ENCODE assay signal across 5 mouse cellular contexts in genomic region chr4:145776531-145776930, GRCm38 (mm10).
DNase-seq lines count a peak whose midpoint lies in the region; ATAC-seq lines count a peak whose summit lies in the region.
"Not testable (repeated sequence)": the region's sequence is repeated elsewhere in the genome, so short reads cannot be mapped to it uniquely, and the experiment has no call there.

No protein-coding gene starts in this region.

- not testable (repeated sequence) for H3K4me1 ChIP-seq in forebrain, embryonic 11.5 days (replicated peaks; ENCODE audit: control insufficient read depth, insufficient read depth, low read length); midbrain, embryonic 14.5 days (ENCODE audit: control insufficient read depth, insufficient read depth, low read length)

- H3K9me3 ChIP-seq in forebrain, embryonic 11.5 days (ENCODE audit: control insufficient read depth, low read length); midbrain, embryonic 14.5 days (ENCODE audit: control insufficient read depth, low read length): not testable (repeated sequence)

- not testable (repeated sequence) for H3K27ac ChIP-seq in forebrain, embryonic 11.5 days (ENCODE audit: low read depth, low read length); midbrain, embryonic 14.5 days (replicated peaks; ENCODE audit: low read depth, low read length)

- H3K4me3 ChIP-seq in forebrain, embryonic 11.5 days (ENCODE audit: low read depth, low read length); midbrain, embryonic 14.5 days (replicated peaks; ENCODE audit: low read depth, low read length): not testable (repeated sequence)

- not testable (repeated sequence) for DNase-seq in forebrain, embryonic 11.5 days (ENCODE audit: low spot score); midbrain, embryonic 14.5 days
- DNase-seq in heart, adult 11 months, result peak; percentile 4

- not testable (repeated sequence) for H3K27me3 ChIP-seq in forebrain, embryonic 11.5 days (ENCODE audit: control insufficient read depth, insufficient read depth, low read length); midbrain, embryonic 14.5 days (ENCODE audit: control insufficient read depth, insufficient read depth, low read length)

- H3K9ac ChIP-seq in forebrain, embryonic 11.5 days (ENCODE audit: low read length); midbrain, embryonic 14.5 days (replicated peaks; ENCODE audit: low read length): not testable (repeated sequence)

- H3K36me3 ChIP-seq in forebrain, embryonic 11.5 days (ENCODE audit: control insufficient read depth, insufficient read depth, low read length); midbrain, embryonic 14.5 days (ENCODE audit: control insufficient read depth, insufficient read depth, low read length): not testable (repeated sequence)

- H3K4me2 ChIP-seq in forebrain, embryonic 11.5 days (ENCODE audit: low read depth, low read length, severe bottlenecking); midbrain, embryonic 14.5 days (ENCODE audit: low read length): not testable (repeated sequence)

- 0 out of 2 replicates have a peak, but pooled peaks have one; percentile 19 for ATAC-seq in forebrain, embryonic 11.5 days (replicated peaks; ENCODE audit: low FRiP score)
- peak; percentile 15 for ATAC-seq in inflammation-experienced regulatory T-cells, adult 6 months
- ATAC-seq in midbrain, embryonic 14.5 days (ENCODE audit: low FRiP score, low TSS enrichment), result peak; percentile 50; the same call in 1 of the 2 replicates
- peak; percentile 27; the same call in 1 of the 2 replicates for ATAC-seq in monocyte, adult 5-6 weeks (replicated peaks; ENCODE audit: insufficient number of reproducible peaks, low FRiP score, low TSS enrichment, poor library complexity, severe bottlenecking)
